Mouse (Mus musculus) liver, embryonic 11.5 days (tissue): Measurements from ENCODE around the gene Serhl. TPM values are rescaled to one million over a fixed set of nuclear protein-coding genes. Genes with fewer than 3 reads are reported as not detected.

ENCODE experiments used
- ATAC-seq: fragments of 200-750 bp; cut with Nextera tagmentation; replicated peaks from 2 replicates; pipeline ENCODE4 v1.8.0; 2017; ENCODE audit warnings: moderate number of reproducible peaks, mild to moderate bottlenecking, moderate TSS enrichment, moderate library complexity; ENCODE audit not compliant: low FRiP score
- DNase-seq: peaks from one replicate; pipeline ENCODE4 v3.0.0-alpha.2; 2017; ENCODE audit warnings: low spot score
- H3K27ac ChIP-seq: fragments of 300-500 bp; sonication (generic); 2 replicates; pipeline ENCODE4 v1.5.1; 2014; ENCODE audit warnings: mild to moderate bottlenecking, low read depth, low read length, control low read depth
- H3K27me3 ChIP-seq: fragments of 300-500 bp; sonication (generic); replicated peaks from 2 replicates; pipeline ENCODE4 v1.6.1; 2014; ENCODE audit warnings: low read length, mixed read lengths; ENCODE audit not compliant: control insufficient read depth, insufficient read depth
- H3K36me3 ChIP-seq: fragments of 300-500 bp; sonication (generic); 2 replicates; pipeline ENCODE4 v1.6.1; 2014; ENCODE audit warnings: mild to moderate bottlenecking, low read length, moderate library complexity, mixed read lengths; ENCODE audit not compliant: control insufficient read depth, insufficient read depth
- H3K4me1 ChIP-seq: fragments of 300-500 bp; sonication (generic); replicated peaks from 2 replicates; pipeline ENCODE4 v1.6.1; 2014; ENCODE audit warnings: low read length, mixed read lengths; ENCODE audit not compliant: control insufficient read depth, insufficient read depth
- H3K4me2 ChIP-seq: fragments of 300-500 bp; sonication (generic); 2 replicates; pipeline ENCODE4 v1.6.1; 2014; ENCODE audit warnings: mild to moderate bottlenecking, control low read depth, moderate library complexity
- H3K4me3 ChIP-seq: fragments of 300-500 bp; sonication (generic); 2 replicates; pipeline ENCODE4 v1.5.1; 2014; ENCODE audit warnings: low read depth, low read length, control low read depth
- H3K9ac ChIP-seq: fragments of 300-500 bp; sonication (generic); 2 replicates; pipeline ENCODE4 v1.6.1; 2014; ENCODE audit warnings: low read depth, low read length, control low read depth
- H3K9me3 ChIP-seq: fragments of 300-500 bp; sonication (generic); 2 replicates; pipeline ENCODE4 v1.6.1; 2016; ENCODE audit warnings: low read length, inconsistent platforms, mixed read lengths; ENCODE audit not compliant: control insufficient read depth
- WGBS: fragments of 180-500 bp; shearing (Covaris S2); extraction: QIAGEN DNeasy Blood & Tissue Kit; methylation state at CpG from one replicate; pipeline ENCODE4 v1.1.7; 2014; 5-methylcytosine and 5-hydroxymethylcytosine counted together
- polyA plus RNA-seq: library from polyadenylated mRNA; unstranded; fragments of >200 nt; fragmentation: Nextera tagmentation; extraction: Ambion mirVana; gene quantifications from 2 replicates; pipeline ENCODE4 v1.2.1, GENCODE M21; 2014

Serhl gene
- polyA plus RNA-seq, 1 experiment from 2014 or later: 45.8 TPM

DNA sequence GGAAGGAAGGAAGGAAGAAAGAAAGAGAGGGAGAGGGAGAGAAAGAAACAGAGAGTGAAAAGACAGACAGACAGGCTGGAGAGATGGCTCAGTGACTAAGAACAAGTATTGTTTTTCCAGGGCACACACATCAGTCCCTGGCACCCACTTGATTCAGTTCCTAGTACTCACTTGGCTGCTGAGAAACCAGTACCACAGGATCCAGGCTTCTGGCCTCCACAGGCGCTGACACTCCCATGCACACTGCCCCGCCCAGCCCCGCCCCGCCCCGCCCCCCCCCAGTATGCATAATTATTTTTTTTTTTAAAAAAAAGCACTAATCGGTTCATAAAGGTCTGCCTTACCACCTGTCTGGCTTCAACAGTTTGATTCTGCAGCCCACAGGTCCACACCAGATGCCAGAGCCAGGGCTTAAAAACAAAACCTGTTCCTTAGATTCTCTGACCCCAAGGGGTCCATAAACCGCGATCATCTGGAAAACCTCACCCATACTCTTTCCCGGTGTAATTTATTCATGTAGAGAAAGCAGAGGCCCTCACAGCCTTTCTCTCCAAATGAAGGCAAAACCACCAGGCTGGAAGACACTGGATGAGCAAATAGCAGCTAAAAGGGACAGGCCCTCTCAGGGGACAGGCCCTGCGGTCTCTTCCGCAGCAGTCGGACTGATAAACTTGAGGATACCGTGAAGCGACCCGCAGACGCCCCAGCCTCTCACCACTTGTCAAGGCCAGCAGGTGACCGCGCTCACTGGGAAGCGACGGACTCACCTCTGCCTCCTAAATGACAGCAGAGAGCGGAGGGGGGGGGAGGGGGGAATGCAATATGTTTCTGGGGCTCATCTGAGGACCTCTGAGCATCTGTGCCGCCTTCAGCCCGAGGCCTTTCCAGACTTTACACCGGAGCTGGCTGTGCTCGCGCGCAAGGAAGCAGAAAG lies 544 bp upstream of the Serhl start:
- Histone ChIP-seq H3K27ac (no peak overlapping the region), H3K9ac (no peak overlapping the region), H3K4me1 (0 out of 2 replicates have a peak, but pooled peaks cover 4% of the 10 kb centered on the region), H3K27me3 (peaks cover 12% of the 10 kb centered on the region), H3K36me3 (no peaks in the 10 kb centered on the region), H3K4me2 (peak overlapping the region; percentile 47), H3K9me3 (no peaks in the 10 kb centered on the region), H3K4me3 (peak overlapping the region; percentile 3; the same call in 1 of the 2 replicates)
- DNase-seq (no peak), ATAC-seq (0 out of 2 replicates have a peak, but pooled peaks have one; percentile 51)
- 9% methylated on average over 26 of the region's 27 CpGs for WGBS

DNA sequence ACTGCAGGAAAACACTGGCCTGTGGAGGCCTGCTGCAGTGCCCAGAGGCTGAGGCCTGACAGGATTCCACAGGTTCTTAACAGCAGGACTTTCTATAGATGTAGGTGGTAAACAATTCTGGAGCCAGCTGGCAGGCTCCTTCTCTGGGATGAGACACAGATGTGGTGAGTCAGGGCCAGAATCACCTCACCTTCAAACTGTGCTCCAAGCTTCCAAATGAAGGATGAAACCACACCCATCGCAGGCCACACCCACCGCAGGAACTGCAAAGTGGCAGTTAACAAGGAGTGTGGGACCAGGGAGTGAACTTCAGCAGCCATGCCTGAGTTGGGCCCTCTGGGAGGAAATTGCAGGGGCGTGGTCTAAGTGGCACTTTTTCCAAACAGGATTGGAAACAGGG lies 1.6 kb downstream of the Serhl start:
- DNase-seq (no peak), ATAC-seq (no peak)
- 32% methylated on average over 3 of the region's 3 CpGs for WGBS
- no peak overlapping the region for H3K9ac ChIP-seq
- 0 out of 2 replicates have a peak, but pooled peaks cover 4% of the 10 kb centered on the region for H3K4me1 ChIP-seq
- H3K9me3 ChIP-seq: no peaks in the 10 kb centered on the region
- no peak overlapping the region for H3K4me2 ChIP-seq
- H3K4me3 ChIP-seq: no peak overlapping the region
- no peaks in the 10 kb centered on the region for H3K36me3 ChIP-seq
- H3K27ac ChIP-seq: no peak overlapping the region
- H3K27me3 ChIP-seq: peaks cover 10% of the 10 kb centered on the region

DNA sequence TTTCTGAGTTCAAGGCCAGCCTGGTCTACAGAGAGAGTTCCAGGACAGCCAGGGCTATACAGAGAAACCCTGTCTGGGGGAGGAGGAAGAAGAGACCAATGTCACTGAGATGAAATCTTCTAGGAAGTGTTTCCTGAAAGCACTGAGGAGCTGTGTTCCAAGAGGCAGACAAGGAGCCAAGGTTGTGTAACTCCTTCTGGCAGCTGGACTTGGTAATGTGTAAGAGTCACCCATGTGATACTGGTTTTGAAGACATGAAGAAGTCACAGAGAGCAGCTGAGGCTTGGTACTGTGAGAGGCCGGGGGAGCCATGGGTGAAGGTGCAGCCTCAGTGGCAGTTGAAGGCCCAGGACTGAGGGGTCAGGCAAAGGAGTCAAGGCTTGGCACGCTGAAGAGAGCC lies 4.4 kb downstream of the Serhl start:
- no peak overlapping the region for H3K4me3 ChIP-seq
- WGBS: 74% methylated on average over 2 of the region's 2 CpGs
- no peak for ATAC-seq
- H3K4me2 ChIP-seq: no peak overlapping the region
- H3K36me3 ChIP-seq: no peaks in the 10 kb centered on the region
- DNase-seq: no peak
- H3K9ac ChIP-seq: no peak overlapping the region
- 0 out of 2 replicates have a peak, but pooled peaks cover 2% of the 10 kb centered on the region for H3K4me1 ChIP-seq
- no peak overlapping the region for H3K27ac ChIP-seq
- H3K27me3 ChIP-seq: peaks cover 19% of the 10 kb centered on the region
- no peaks in the 10 kb centered on the region for H3K9me3 ChIP-seq

DNA sequence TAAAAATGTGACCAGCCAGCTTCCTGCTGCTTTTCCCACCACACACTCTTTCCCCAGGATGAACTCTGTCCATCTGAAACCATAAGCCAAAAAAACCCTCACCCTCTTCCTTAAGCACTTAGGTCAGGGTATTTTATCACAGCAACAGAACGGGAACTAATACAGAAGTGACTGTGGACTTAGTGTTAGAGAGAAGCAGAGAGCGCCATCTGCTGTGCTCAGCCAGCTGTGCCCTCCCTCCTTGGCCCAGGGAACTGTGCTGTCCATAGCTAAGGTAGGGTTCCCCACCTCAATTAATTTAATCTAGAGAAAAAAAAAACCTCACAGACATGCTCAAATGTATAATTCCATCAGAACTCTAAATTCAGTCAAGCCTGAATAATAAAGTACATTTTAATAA lies 6.6 kb downstream of the Serhl start:
- H3K4me1 ChIP-seq: peaks cover 4% of the 10 kb centered on the region; the same call in 1 of the 2 replicates
- H3K4me3 ChIP-seq: no peak overlapping the region
- DNase-seq: no peak
- no peak overlapping the region for H3K4me2 ChIP-seq
- no peak for ATAC-seq
- WGBS: 31% methylated on average over 2 of the region's 2 CpGs
- H3K9me3 ChIP-seq: no peaks in the 10 kb centered on the region
- H3K27ac ChIP-seq: no peak overlapping the region
- H3K36me3 ChIP-seq: no peaks in the 10 kb centered on the region
- H3K27me3 ChIP-seq: peaks cover 15% of the 10 kb centered on the region
- H3K9ac ChIP-seq: no peak overlapping the region

DNA sequence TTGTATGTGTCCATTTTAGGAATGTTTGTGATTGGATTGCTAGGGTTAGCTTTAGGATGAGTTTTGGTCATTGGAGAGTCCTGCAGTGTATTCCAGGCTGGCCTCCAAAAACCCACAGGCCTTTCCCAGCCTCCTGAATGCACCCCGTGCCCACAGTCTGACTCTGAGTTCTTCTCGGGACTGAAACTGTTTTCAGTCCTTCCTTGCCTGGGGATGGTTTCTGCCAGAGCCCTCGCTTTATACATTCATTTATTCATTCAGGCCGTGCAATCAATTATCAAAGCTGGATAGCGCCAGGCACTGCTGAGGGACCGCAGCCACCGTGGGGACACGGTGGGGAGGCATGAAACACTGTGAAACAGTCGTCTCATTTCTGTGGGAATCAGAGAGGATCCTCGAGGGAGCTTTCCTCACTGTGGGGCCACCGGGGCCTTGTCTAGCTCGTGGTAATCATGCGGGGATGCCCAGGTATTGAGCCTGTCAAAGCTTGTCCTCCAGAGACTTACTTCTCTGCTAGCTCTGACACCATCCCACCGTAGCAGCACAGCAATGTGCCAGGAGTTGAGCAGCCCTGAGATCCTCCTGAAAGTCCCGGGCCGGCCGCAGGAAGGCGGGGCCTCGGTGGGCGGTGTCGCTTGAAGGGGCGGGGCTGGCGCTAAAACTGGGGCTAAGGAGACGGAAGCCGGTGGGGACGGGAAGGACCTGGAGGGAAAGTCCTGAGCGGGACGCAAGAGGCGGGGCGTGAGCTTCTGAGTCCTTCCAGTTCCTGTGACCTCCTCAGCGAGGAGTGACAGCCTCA lies 10.4 kb downstream of the Serhl start:
- H3K9me3 ChIP-seq: no peaks in the 10 kb centered on the region
- H3K36me3 ChIP-seq: no peaks in the 10 kb centered on the region
- H3K4me2 ChIP-seq: peak overlapping the region; percentile 95
- H3K4me1 ChIP-seq: peaks cover 4% of the 10 kb centered on the region; the same call in 1 of the 2 replicates
- peaks cover 15% of the 10 kb centered on the region for H3K27me3 ChIP-seq
- peak overlapping the region; percentile 68 for H3K4me3 ChIP-seq
- peak overlapping the region; percentile 82 for H3K9ac ChIP-seq
- WGBS: 4% methylated on average over 31 of the region's 31 CpGs
- ATAC-seq (peak; percentile 94), DNase-seq (peak; percentile 89)
- no peak overlapping the region for H3K27ac ChIP-seq

DNA sequence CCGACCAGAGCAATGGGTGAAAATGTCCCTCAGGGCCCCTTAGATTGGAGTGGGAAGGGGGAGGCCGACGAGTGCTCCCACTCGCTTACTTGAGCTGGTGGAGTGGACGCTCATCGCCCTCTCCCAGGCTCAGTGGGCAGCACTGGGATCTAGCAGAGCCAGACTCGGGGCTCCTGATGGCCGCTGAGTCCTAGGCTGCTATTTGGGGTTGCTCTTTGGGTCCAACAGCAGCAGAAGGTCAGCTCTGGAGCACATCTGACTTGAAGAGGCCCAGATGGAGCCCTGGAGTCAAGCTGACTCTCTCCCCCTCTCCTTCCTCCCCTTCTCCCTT lies 11.0 kb downstream of the Serhl start:
- WGBS: 4% methylated on average over 8 of the region's 8 CpGs
- Histone ChIP-seq H3K9me3 (no peaks in the 10 kb centered on the region), H3K4me1 (peaks cover 4% of the 10 kb centered on the region; the same call in 1 of the 2 replicates), H3K4me2 (peak overlapping the region; percentile 95), H3K9ac (peak overlapping the region; percentile 82), H3K27ac (no peak overlapping the region), H3K27me3 (peaks cover 15% of the 10 kb centered on the region), H3K36me3 (no peaks in the 10 kb centered on the region), H3K4me3 (peak overlapping the region; percentile 68)
- ATAC-seq (no peak), DNase-seq (no peak)

DNA sequence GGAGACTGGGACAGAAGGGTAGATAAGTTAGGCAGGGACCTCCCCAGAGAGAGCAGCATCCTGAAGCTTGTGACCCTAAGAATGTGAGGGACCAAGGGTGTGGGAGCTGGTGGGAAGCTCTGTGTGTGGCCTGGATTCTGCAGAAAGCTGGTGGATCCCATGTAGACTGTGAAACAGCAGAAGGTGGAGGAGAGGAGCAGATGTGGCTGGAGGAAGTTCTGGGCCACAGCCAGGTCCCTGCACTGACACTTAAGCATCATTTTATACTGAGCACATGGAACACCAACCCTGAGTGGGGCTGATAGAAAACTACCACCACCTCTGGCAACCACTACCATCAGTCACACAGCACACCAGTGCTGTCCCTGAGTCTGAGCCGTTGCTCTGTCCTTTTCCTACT lies 13.8 kb downstream of the Serhl start:
- ATAC-seq: no peak
- Histone ChIP-seq H3K4me2 (no peak overlapping the region), H3K4me3 (no peak overlapping the region), H3K4me1 (peaks cover 4% of the 10 kb centered on the region; the same call in 1 of the 2 replicates), H3K9ac (no peak overlapping the region), H3K27ac (no peak overlapping the region), H3K9me3 (no peaks in the 10 kb centered on the region), H3K27me3 (peaks cover 10% of the 10 kb centered on the region), H3K36me3 (no peaks in the 10 kb centered on the region)
- WGBS: 75% methylated on average over 1 of the region's 1 CpGs
- DNase-seq: no peak

DNA sequence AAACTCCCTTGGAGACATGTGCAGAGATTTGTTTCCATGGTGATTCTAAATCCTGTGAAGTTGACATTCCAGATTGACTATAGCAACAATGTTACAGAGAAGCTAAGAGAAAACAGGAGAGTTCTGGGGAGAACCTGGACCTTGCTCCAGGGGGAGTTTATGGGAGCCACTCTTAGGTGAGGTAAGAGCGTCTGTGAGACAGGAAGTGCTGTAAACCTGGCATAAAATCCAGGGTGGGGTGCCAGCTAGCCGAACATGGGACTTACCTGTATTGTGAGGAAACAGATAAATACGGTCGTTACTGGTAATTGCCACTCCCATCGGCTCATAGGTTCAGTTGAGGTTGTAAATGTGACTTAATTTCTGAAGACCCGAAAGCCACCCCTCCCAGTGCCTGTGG lies 17.1 kb downstream of the Serhl start:
- Histone ChIP-seq H3K9ac (no peak overlapping the region), H3K27me3 (no peaks in the 10 kb centered on the region), H3K4me1 (no peaks in the 10 kb centered on the region), H3K4me3 (no peak overlapping the region), H3K36me3 (no peaks in the 10 kb centered on the region), H3K27ac (no peak overlapping the region), H3K4me2 (no peak overlapping the region), H3K9me3 (no peaks in the 10 kb centered on the region)
- 83% methylated on average over 6 of the region's 6 CpGs for WGBS
- DNase-seq (no peak), ATAC-seq (no peak)
